Mouse (Mus musculus) T-cell, adult 2 months (primary cell): Measurements from ENCODE around the gene Sall4.

Source experiments
- DNase-seq: peaks from one replicate; pipeline ENCODE4 v3.0.0; 2022; ENCODE audit warnings: low spot score

Gene Sall4

GRCm38 (mm10) chr2:168767582-168767981 lies at the start of gene Sall4:
TSS of gene Sall4 (minus strand) at chr2:168767943.
- DNase-seq, result no peak

GRCm38 (mm10) chr2:168813243-168813642 lies 45.5 kb upstream of the Sall4 start:
- DNase-seq, result no peak

- no peak for DNase-seq
Measured at GRCm38 (mm10) chr2:168809895-168810294, 42.2 kb upstream of the Sall4 start.

- DNase-seq, result no peak
Measured at GRCm38 (mm10) chr2:168807681-168808080, 39.9 kb upstream of the Sall4 start.

- DNase-seq, result no peak
Measured at GRCm38 (mm10) chr2:168803849-168804248, 36.1 kb upstream of the Sall4 start.

GRCm38 (mm10) chr2:168799326-168799725 lies 31.6 kb upstream of the Sall4 start:
- no peak for DNase-seq

GRCm38 (mm10) chr2:168798921-168799320 lies 31.2 kb upstream of the Sall4 start:
- DNase-seq, result no peak

GRCm38 (mm10) chr2:168791115-168791802 lies 23.5 kb upstream of the Sall4 start:
- no peak for DNase-seq

GRCm38 (mm10) chr2:168786174-168786573 lies 18.4 kb upstream of the Sall4 start:
- no peak for DNase-seq

GRCm38 (mm10) chr2:168780596-168780995 lies 12.9 kb upstream of the Sall4 start:
- no peak for DNase-seq

- no peak for DNase-seq
Measured at GRCm38 (mm10) chr2:168780024-168780423, 12.3 kb upstream of the Sall4 start.

- no peak for DNase-seq
Measured at GRCm38 (mm10) chr2:168777481-168777880, 9.7 kb upstream of the Sall4 start.

GRCm38 (mm10) chr2:168776238-168776637 lies 8.5 kb upstream of the Sall4 start:
- no peak for DNase-seq

GRCm38 (mm10) chr2:168769259-168769658 lies 1.5 kb upstream of the Sall4 start:
- DNase-seq, result no peak

GRCm38 (mm10) chr2:168766538-168767361 lies 993 bp downstream of the Sall4 start:
- DNase-seq, result no peak

GRCm38 (mm10) chr2:168765696-168766537 lies 1.8 kb downstream of the Sall4 start:
- DNase-seq, result no peak

GRCm38 (mm10) chr2:168765065-168765681 lies 2.6 kb downstream of the Sall4 start:
- no peak for DNase-seq

GRCm38 (mm10) chr2:168764460-168764867 lies 3.3 kb downstream of the Sall4 start:
- DNase-seq, result no peak

- DNase-seq, result no peak
Measured at GRCm38 (mm10) chr2:168763785-168764184, 4.0 kb downstream of the Sall4 start.

GRCm38 (mm10) chr2:168762411-168762815 lies 5.3 kb downstream of the Sall4 start:
- no peak for DNase-seq

- DNase-seq, result no peak
Measured at GRCm38 (mm10) chr2:168761954-168762353, 5.8 kb downstream of the Sall4 start.

GRCm38 (mm10) chr2:168761141-168761540 lies 6.6 kb downstream of the Sall4 start:
- DNase-seq, result no peak
